Mouse (Mus musculus): ENCODE measurements at regions not wholly inside any gene's neighbourhood (a gene's known extent, or its start where the extent isn't known, plus 50 kb on each side); places are given as distances from the start of the nearest gene placed in this dataset.

- DNase-seq (ENCODE audit: low spot score in 2 of 2) = no peak
- TF ChIP-seq CTCF (conservative IDR thresholded peaks at IDR 0.05) = no peak
- H3K4me3 ChIP-seq = no peak overlapping the region
- H3K27ac ChIP-seq = no peak overlapping the region
Observed at GRCm38 (mm10) chr4:80442711-80443110, 391.2 kb upstream of the Tyrp1 start.

GRCm38 (mm10) chr4:80463615-80464014, 370.3 kb upstream of the Tyrp1 start:
- DNase-seq (ENCODE audit: low spot score in 2 of 2) = no peak
- Histone ChIP-seq H3K4me3 (no peak overlapping the region), H3K27ac (no peak overlapping the region)
- TF ChIP-seq CTCF (conservative IDR thresholded peaks at IDR 0.05) = peak; percentile 57

- peak; percentile 53 for TF ChIP-seq CTCF (conservative IDR thresholded peaks at IDR 0.05)
- Histone ChIP-seq H3K4me3 (no peak overlapping the region), H3K27ac (no peak overlapping the region)
- DNase-seq (ENCODE audit: low spot score in 2 of 2) = no peak
Observed at GRCm38 (mm10) chr4:80475736-80476478, 358.0 kb upstream of the Tyrp1 start.

GRCm38 (mm10) chr4:80515087-80515486, 318.8 kb upstream of the Tyrp1 start:
- no peak overlapping the region for H3K4me3 ChIP-seq
- H3K27ac ChIP-seq = no peak overlapping the region
- DNase-seq (ENCODE audit: low spot score in 2 of 2) = no peak
- no peak for TF ChIP-seq CTCF (conservative IDR thresholded peaks at IDR 0.05)

GRCm38 (mm10) chr4:80517476-80518285, 316.2 kb upstream of the Tyrp1 start:
- H3K27ac ChIP-seq = peak overlapping the region; percentile 83
- peak overlapping the region; percentile 25; the same call in 1 of the 2 replicates for H3K4me3 ChIP-seq
- peak; percentile 87 for TF ChIP-seq CTCF (conservative IDR thresholded peaks at IDR 0.05)
- DNase-seq (ENCODE audit: low spot score in 2 of 2) = peak; percentile 73 to 82

GRCm38 (mm10) chr4:80518589-80518988, 315.3 kb upstream of the Tyrp1 start:
- Histone ChIP-seq H3K4me3 (no peak overlapping the region), H3K27ac (no peak overlapping the region)
- no peak for DNase-seq (ENCODE audit: low spot score in 2 of 2)
- no peak for TF ChIP-seq CTCF (conservative IDR thresholded peaks at IDR 0.05)

- no peak for TF ChIP-seq CTCF (conservative IDR thresholded peaks at IDR 0.05)
- H3K4me3 ChIP-seq = no peak overlapping the region
- H3K27ac ChIP-seq = no peak overlapping the region
- no peak for DNase-seq (ENCODE audit: low spot score in 2 of 2)
Observed at GRCm38 (mm10) chr4:80539854-80540253, 294.1 kb upstream of the Tyrp1 start.

- no peak for TF ChIP-seq CTCF (conservative IDR thresholded peaks at IDR 0.05)
- Histone ChIP-seq H3K4me3 (no peak overlapping the region), H3K27ac (no peak overlapping the region)
- DNase-seq (ENCODE audit: low spot score in 2 of 2) = no peak
Observed at GRCm38 (mm10) chr4:80545086-80545485, 288.8 kb upstream of the Tyrp1 start.

- DNase-seq (ENCODE audit: low spot score in 2 of 2) = no peak
- no peak for TF ChIP-seq CTCF (conservative IDR thresholded peaks at IDR 0.05)
- Histone ChIP-seq H3K4me3 (no peak overlapping the region), H3K27ac (no peak overlapping the region)
Observed at GRCm38 (mm10) chr4:80589438-80589837, 244.5 kb upstream of the Tyrp1 start.

GRCm38 (mm10) chr4:80628271-80628670, 205.7 kb upstream of the Tyrp1 start:
- peak in 1 of 2 experiments; percentile 7 for DNase-seq (ENCODE audit: low spot score in 2 of 2)

GRCm38 (mm10) chr4:80629251-80629650, 204.7 kb upstream of the Tyrp1 start:
- no peak overlapping the region for H3K27ac ChIP-seq
- no peak for DNase-seq (ENCODE audit: low spot score in 2 of 2)
- TF ChIP-seq CTCF (conservative IDR thresholded peaks at IDR 0.05) = no peak

More at GRCm38 (mm10) chr4:80628271-80628670, 205.7 kb upstream of the Tyrp1 start:
- H3K4me3 ChIP-seq = no peak overlapping the region
- TF ChIP-seq CTCF (conservative IDR thresholded peaks at IDR 0.05) = no peak
- H3K27ac ChIP-seq = no peak overlapping the region

GRCm38 (mm10) chr4:80630260-80630659, 203.7 kb upstream of the Tyrp1 start:
- DNase-seq (ENCODE audit: low spot score in 2 of 2) = no peak
- H3K4me3 ChIP-seq = no peak overlapping the region
- no peak overlapping the region for H3K27ac ChIP-seq
- TF ChIP-seq CTCF (conservative IDR thresholded peaks at IDR 0.05) = no peak

More at GRCm38 (mm10) chr4:80629251-80629650, 204.7 kb upstream of the Tyrp1 start:
- no peak overlapping the region for H3K4me3 ChIP-seq

- no peak overlapping the region for H3K4me3 ChIP-seq
- TF ChIP-seq CTCF (conservative IDR thresholded peaks at IDR 0.05) = no peak
- DNase-seq (ENCODE audit: low spot score in 2 of 2) = no peak
- H3K27ac ChIP-seq = no peak overlapping the region
Observed at GRCm38 (mm10) chr4:80631041-80631440, 202.9 kb upstream of the Tyrp1 start.

Data from layer of hippocampus, adult 2 months (tissue).